Mouse (Mus musculus) megakaryocyte-erythroid progenitor cell, adult 5-6 weeks (primary cell): ENCODE measurements at regions not wholly inside any gene's neighbourhood (a gene's known extent, or its start where the extent isn't known, plus 50 kb on each side); places are given as distances from the start of the nearest gene placed in this dataset.
"Not testable (repeated sequence)": the region's sequence is repeated elsewhere in the genome, so short reads cannot be mapped to it uniquely, and the experiment has no call there.

Experiments used
- ATAC-seq: replicated peaks from 2 replicates; pipeline ENCODE4 v1.8.0; 2016; ENCODE audit warnings: mild to moderate bottlenecking, inconsistent platforms; ENCODE audit not compliant: severe bottlenecking, poor library complexity, low FRiP score, low TSS enrichment

DNA sequence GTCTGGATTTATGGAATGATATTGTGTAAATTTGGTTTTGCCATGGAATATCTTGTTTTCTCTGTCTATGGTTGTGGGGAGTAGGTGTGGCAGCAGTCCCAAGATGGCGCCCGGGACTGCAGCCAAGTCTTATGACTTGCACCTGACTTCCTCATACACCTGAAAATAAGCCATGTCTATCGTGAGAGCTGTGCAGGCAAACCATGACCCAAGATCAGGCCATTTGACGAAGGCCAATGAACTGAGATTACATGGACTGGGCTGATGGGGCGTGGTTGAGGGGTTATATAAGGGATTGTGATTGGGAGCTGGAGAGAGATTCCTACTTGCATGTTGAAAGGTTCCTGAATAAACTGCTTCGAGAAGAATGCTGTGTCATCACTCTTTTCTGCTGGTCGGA is 139.5 kb downstream of the Slc6a15 start:
- not testable (repeated sequence) for ATAC-seq

DNA sequence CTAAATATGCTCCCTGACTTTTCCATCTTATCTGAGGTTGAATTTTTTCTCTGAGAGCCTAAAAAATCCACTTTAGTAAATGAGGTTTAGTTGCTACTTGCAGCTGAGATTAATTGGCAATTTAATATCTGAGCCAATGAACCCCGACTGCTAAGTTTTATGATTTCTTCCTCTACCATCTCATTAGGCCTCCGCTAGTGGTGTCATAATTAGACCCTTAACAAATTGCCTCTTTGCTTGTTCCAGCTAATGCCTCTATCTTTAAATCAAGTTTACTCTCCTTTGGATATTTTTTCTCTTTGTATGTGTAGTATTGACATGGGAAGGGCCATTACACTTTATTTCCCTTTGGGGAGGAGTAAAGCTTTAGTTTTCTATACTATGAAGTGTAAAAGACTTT is 176.9 kb downstream of the Slc6a15 start:
- no peak for ATAC-seq

GRCm38 (mm10) chr10:103549510-103549909 is 181.9 kb downstream of the Slc6a15 start:
- ATAC-seq, result no peak

DNA sequence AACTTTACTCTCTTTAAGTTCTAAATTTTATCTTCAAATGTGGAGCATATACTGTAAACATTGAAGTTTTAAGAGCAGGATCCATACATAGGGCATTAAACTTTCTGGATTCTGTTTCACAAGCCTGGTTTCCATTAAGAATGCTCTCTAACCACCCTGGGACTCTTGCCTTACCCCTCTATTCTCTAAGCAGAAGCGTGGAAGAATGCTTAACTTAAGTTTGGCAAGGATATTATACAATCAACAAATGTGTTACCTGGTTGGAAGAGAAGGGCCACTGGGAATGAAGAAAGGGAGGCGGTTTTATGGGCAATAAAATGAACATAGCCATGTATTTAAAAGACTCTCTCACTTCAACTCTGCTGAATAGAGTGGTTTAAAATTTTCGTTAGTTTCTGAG is 217.5 kb downstream of the Slc6a15 start:
- ATAC-seq, result no peak

- ATAC-seq, result no peak
These were observed 217.9 kb downstream of the Slc6a15 start for GRCm38 (mm10) chr10:103585504-103585903.

- ATAC-seq, result no peak
These were observed 224.4 kb downstream of the Slc6a15 start for GRCm38 (mm10) chr10:103591985-103592384.

DNA sequence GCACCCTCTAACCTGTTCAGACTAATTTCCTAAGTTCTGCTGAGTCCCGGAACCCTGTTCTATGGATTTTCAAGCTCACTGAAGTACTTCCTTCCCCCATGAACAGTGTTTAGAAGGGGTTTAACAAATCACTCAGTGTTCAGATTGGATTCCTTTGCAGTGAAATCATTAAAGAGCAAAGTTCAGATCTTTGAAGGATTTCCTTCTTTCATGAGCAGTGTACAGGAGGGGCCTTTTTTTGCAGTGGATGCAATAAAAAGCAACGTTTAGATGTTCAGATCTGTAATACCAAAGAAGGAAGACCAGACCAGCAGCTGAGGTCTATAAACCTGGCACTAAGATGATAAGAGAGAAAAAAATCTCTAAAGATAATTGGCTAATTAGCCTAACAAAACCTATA is 273.6 kb downstream of the Slc6a15 start:
- ATAC-seq, result no peak

DNA sequence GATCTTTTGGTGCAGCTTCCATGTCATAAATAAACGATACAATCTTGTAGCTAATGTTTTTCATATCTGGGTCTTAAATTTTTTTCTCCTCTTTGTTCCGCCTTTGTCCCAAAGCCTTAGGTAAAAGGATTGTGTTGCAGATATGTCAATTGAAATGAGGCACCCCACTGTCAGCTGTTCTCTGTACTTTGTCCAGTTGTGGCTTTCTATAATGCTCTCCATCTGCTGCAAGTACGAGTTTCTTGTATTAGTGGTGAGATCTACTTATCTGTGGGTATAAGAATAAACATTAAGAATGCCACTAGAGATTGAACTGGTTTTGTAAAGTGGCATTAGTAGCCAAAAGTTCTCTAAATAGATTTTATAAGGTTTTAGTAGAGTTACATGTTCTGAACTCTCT is 282.3 kb downstream of the Slc6a15 start:
- no peak for ATAC-seq

GRCm38 (mm10) chr10:103673081-103673480 is 305.5 kb downstream of the Slc6a15 start:
- no peak for ATAC-seq

GRCm38 (mm10) chr10:103673765-103674164 is 306.2 kb downstream of the Slc6a15 start:
- no peak for ATAC-seq

DNA sequence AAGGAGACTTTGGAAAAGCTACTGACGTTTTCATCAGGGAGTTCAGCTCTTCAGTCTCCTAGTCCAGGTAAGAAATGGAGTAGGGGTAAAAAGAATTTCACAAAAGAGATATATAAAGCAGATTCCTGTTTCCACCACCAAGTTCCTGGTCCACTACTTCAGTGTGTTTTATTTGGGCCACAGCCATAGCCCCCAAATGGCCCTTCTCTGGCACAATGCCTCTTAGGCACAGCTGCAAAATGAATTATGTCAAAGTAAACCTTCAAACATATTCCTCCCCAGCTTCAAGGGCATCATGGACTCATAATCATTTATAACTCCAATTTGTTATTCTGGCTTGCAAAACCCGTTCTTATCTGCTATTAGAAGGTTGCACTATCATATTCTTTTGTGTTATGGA is 325.1 kb downstream of the Slc6a15 start:
- no peak for ATAC-seq

DNA sequence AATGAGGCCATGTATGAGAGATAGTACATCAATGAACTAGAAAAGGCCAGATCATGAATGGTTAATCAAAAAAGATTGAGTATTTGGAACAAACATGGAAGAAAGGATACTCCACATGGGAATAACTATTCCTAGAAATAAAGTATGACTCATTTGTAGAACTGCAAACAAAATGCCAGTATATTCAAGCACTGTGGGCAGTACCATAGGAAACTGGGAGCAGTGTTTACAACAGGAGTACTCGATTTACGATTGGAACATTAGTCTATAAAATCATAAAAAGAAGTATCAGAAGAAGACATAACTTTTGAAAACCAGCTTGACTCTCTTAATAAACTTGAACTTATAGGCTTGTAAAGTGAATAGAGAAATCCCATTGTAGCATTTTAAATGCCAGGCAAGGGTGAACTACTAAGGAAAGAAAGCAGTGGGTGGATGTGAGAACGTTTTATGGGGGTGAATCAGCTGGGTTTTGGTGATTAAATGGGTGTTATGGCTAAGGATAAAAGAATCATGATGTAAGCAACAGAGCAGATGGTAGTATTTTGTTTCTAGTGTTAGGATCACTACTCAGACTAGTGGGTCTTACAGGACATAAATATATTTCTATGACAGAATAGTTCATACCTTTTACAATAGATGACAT is 347.6 kb downstream of the Slc6a15 start:
- no peak for ATAC-seq

- ATAC-seq, result no peak
These were observed 351.5 kb downstream of the Slc6a15 start for GRCm38 (mm10) chr10:103718998-103719662.

GRCm38 (mm10) chr10:103726680-103727079 is 359.1 kb downstream of the Slc6a15 start:
- ATAC-seq, result no peak

GRCm38 (mm10) chr10:103731522-103731921 is 363.9 kb downstream of the Slc6a15 start:
- no peak for ATAC-seq

GRCm38 (mm10) chr10:103731981-103732380 is 364.4 kb downstream of the Slc6a15 start:
- ATAC-seq, result no peak

GRCm38 (mm10) chr10:103780127-103780526 is 362.7 kb upstream of the Gm21293 start:
- ATAC-seq, result no peak

DNA sequence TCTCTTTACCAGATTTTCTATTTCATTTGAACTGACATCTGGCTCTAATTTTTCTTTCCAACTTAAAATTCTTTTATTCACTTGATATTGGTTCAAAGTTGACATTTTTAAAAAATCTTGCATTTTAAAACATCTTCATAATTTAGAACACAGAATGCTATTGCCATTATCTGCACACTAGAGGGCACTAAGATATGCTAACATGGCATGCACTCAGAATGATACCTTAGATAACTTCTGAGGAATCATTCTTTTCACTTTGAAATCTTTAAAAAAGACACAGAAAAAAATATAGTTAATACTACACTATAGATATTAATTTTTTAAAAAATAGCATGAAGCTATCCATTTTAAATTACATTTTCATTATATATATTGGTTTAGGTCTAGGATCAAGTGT is 357.9 kb upstream of the Gm21293 start:
- ATAC-seq, result no peak

DNA sequence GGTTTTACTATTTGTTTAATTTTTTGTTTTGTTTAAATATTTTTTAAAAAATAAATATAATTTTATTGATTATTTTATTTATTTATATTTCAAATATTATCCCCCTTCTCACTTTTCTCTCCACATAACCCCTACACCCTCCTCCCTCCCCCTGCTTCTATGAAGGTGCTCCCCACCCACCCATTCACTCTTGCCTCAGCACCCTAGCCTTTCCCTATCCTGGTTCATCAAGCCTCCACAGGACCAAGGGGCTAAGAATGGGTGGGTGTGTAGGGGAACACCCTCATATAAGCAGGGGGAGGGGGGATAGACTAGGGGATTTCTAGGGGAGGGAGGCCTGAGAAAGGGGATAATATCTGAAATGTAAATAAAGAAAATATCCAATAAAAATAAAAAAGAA is 313.7 kb upstream of the Gm21293 start:
- ATAC-seq, result no peak

DNA sequence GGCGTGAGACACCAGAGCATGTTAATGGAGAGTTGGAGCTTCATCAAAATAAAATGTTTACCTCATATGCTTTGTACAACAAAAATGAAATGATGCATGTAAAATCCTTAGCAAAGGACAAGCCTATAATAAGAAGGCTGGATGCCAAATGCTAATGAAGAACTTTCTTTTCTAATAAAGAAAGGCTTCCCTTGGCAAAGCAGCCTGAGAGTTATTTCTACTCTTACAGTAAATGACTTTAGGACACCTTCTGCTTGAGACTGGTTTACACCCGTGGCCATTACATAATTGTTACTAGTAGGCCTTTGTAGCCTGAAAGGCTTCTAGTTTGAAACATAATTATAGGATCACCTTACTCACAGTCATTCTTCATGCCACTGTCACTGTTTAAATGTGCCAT is 310.7 kb upstream of the Gm21293 start:
- no peak for ATAC-seq

GRCm38 (mm10) chr10:103855211-103855610 is 287.6 kb upstream of the Gm21293 start:
- no peak for ATAC-seq
